Mouse (Mus musculus): Measurements from ENCODE around the gene Kcna7. TPM values are rescaled to one million over a fixed set of nuclear protein-coding genes. Genes with fewer than 3 reads are reported as not detected.

The Kcna7 gene
- total RNA-seq, 2 experiments from 2014 or later = not detected

GRCm38 (mm10) chr7:45457204-45458060 is 52.0 kb downstream of the Kcna7 start:
- peak; percentile 56 for ATAC-seq (replicated peaks; ENCODE audit: poor library complexity)

- ATAC-seq (replicated peaks; ENCODE audit: poor library complexity) = peak; percentile 28
These were observed 53.5 kb downstream of the Kcna7 start for GRCm38 (mm10) chr7:45458748-45459563.

Other genes starting within 250 kb of the Kcna7 start
Only the 30 nearest of the 33 such genes appear.
- not detected in 2 replicates for gene Pth2, start 224.7 kb upstream of the Kcna7 start, total RNA-seq (2015)
- gene Pth2, start 224.7 kb upstream of the Kcna7 start, total RNA-seq (2017) = not detected in 2 replicates
- 0.15 TPM in 1 of 2 replicates, not detected in the other for gene Ccdc155, start 200.8 kb upstream of the Kcna7 start, total RNA-seq (2015)
- gene Ccdc155, start 200.8 kb upstream of the Kcna7 start, total RNA-seq (2017) = 0.34 TPM in 1 of 2 replicates, not detected in the other
- gene Dkkl1, start 193.5 kb upstream of the Kcna7 start, total RNA-seq (2015) = 3.8 and 5.4 TPM in 2 replicates
- gene Dkkl1, start 193.5 kb upstream of the Kcna7 start, total RNA-seq (2017) = 4.2 and 5.6 TPM in 2 replicates
- 2.2 TPM in 1 of 2 replicates, not detected in the other for gene Tead2, start 189.9 kb upstream of the Kcna7 start, total RNA-seq (2015)
- gene Tead2, start 189.9 kb upstream of the Kcna7 start, total RNA-seq (2017) = 0.20 TPM in 1 of 2 replicates, not detected in the other
- gene Cd37, start 166.5 kb upstream of the Kcna7 start, total RNA-seq (2015) = 104 and 124 TPM in 2 replicates
- gene Cd37, start 166.5 kb upstream of the Kcna7 start, total RNA-seq (2017) = 76.6 and 81.9 TPM in 2 replicates
- gene Slc6a16, start 164.6 kb upstream of the Kcna7 start, total RNA-seq (2015) = not detected in 2 replicates
- gene Slc6a16, start 164.6 kb upstream of the Kcna7 start, total RNA-seq (2017) = not detected in 2 replicates
- gene Slc6a21, start 128.1 kb upstream of the Kcna7 start, total RNA-seq (2015) = 0.10 TPM in 1 of 2 replicates, not detected in the other
- gene Slc6a21, start 128.1 kb upstream of the Kcna7 start, total RNA-seq (2017) = not detected in 2 replicates
- 1.0 and 1.8 TPM in 2 replicates for gene Trpm4, start 71.9 kb upstream of the Kcna7 start, total RNA-seq (2015)
- gene Trpm4, start 71.9 kb upstream of the Kcna7 start, total RNA-seq (2017) = 1.2 and 1.4 TPM in 2 replicates
- gene Hrc, start 70.4 kb upstream of the Kcna7 start, total RNA-seq (2015) = not detected in 2 replicates
- not detected in 2 replicates for gene Hrc, start 70.4 kb upstream of the Kcna7 start, total RNA-seq (2017)
- gene Ppfia3, start 38.6 kb upstream of the Kcna7 start, total RNA-seq (2015) = not detected in 2 replicates
- not detected in 2 replicates for gene Ppfia3, start 38.6 kb upstream of the Kcna7 start, total RNA-seq (2017)
- not detected in 2 replicates for gene Lin7b, start 35.1 kb upstream of the Kcna7 start, total RNA-seq (2015)
- gene Lin7b, start 35.1 kb upstream of the Kcna7 start, total RNA-seq (2017) = not detected in 2 replicates
- 105 and 107 TPM in 2 replicates for gene Snrnp70, start 9.9 kb upstream of the Kcna7 start, total RNA-seq (2015)
- gene Snrnp70, start 9.9 kb upstream of the Kcna7 start, total RNA-seq (2017) = 387 and 490 TPM in 2 replicates
- gene Ntf5, start 8.0 kb downstream of the Kcna7 start, total RNA-seq (2015) = 0.10 TPM in 1 of 2 replicates, not detected in the other
- not detected in 2 replicates for gene Ntf5, start 8.0 kb downstream of the Kcna7 start, total RNA-seq (2017)
- gene Lhb, start 15.2 kb downstream of the Kcna7 start, total RNA-seq (2015) = not detected in 2 replicates
- not detected in 2 replicates for gene Lhb, start 15.2 kb downstream of the Kcna7 start, total RNA-seq (2017)
- gene Gys1, start 29.2 kb downstream of the Kcna7 start, total RNA-seq (2015) = 22.6 and 26.2 TPM in 2 replicates
- gene Gys1, start 29.2 kb downstream of the Kcna7 start, total RNA-seq (2017) = 22.3 and 24.4 TPM in 2 replicates
- gene Ruvbl2, start 32.4 kb downstream of the Kcna7 start, total RNA-seq (2015) = 180 and 205 TPM in 2 replicates
- 170 and 193 TPM in 2 replicates for gene Ruvbl2, start 32.4 kb downstream of the Kcna7 start, total RNA-seq (2017)
- 1,479 and 1,608 TPM in 2 replicates for gene Ftl1, start 54.2 kb downstream of the Kcna7 start, total RNA-seq (2015)
- gene Ftl1, start 54.2 kb downstream of the Kcna7 start, total RNA-seq (2017) = 770 and 961 TPM in 2 replicates
- 20.7 and 21.5 TPM in 2 replicates for gene Bax, start 61.2 kb downstream of the Kcna7 start, total RNA-seq (2015)
- 29.6 and 35.2 TPM in 2 replicates for gene Bax, start 61.2 kb downstream of the Kcna7 start, total RNA-seq (2017)
- gene Tulp2, start 76.2 kb downstream of the Kcna7 start, total RNA-seq (2015) = 0.07 TPM in 1 of 2 replicates, not detected in the other
- gene Tulp2, start 76.2 kb downstream of the Kcna7 start, total RNA-seq (2017) = not detected in 2 replicates
- not detected in 2 replicates for gene Gm45808, start 81.2 kb downstream of the Kcna7 start, total RNA-seq (2015)
- gene Gm45808, start 81.2 kb downstream of the Kcna7 start, total RNA-seq (2017) = not detected in 2 replicates
- gene Dhdh, start 83.2 kb downstream of the Kcna7 start, total RNA-seq (2015) = 18.6 and 22.4 TPM in 2 replicates
- gene Dhdh, start 83.2 kb downstream of the Kcna7 start, total RNA-seq (2017) = 18.1 and 20.7 TPM in 2 replicates
- gene Nucb1, start 104.8 kb downstream of the Kcna7 start, total RNA-seq (2015) = 112 and 114 TPM in 2 replicates
- gene Nucb1, start 104.8 kb downstream of the Kcna7 start, total RNA-seq (2017) = 387 and 408 TPM in 2 replicates
- gene Ppp1r15a, start 120.6 kb downstream of the Kcna7 start, total RNA-seq (2015) = 46.2 and 56.7 TPM in 2 replicates
- gene Ppp1r15a, start 120.6 kb downstream of the Kcna7 start, total RNA-seq (2017) = 70.0 and 90.7 TPM in 2 replicates
- gene Plekha4, start 120.7 kb downstream of the Kcna7 start, total RNA-seq (2015) = 0.67 TPM in 1 of 2 replicates, not detected in the other
- gene Plekha4, start 120.7 kb downstream of the Kcna7 start, total RNA-seq (2017) = 0.04 and 0.34 TPM in 2 replicates
- 0.22 and 5.5 TPM in 2 replicates for gene Hsd17b14, start 149.2 kb downstream of the Kcna7 start, total RNA-seq (2015)
- 1.2 and 8.2 TPM in 2 replicates for gene Hsd17b14, start 149.2 kb downstream of the Kcna7 start, total RNA-seq (2017)
- 43.5 and 55.9 TPM in 2 replicates for gene Bcat2, start 164.5 kb downstream of the Kcna7 start, total RNA-seq (2015)
- 37.0 and 44.0 TPM in 2 replicates for gene Bcat2, start 164.5 kb downstream of the Kcna7 start, total RNA-seq (2017)
- not detected in 2 replicates for gene Fgf21, start 209.8 kb downstream of the Kcna7 start, total RNA-seq (2015)
- gene Fgf21, start 209.8 kb downstream of the Kcna7 start, total RNA-seq (2017) = not detected in 2 replicates
- gene Fut1, start 211.6 kb downstream of the Kcna7 start, total RNA-seq (2015) = not detected in 2 replicates
- not detected in 2 replicates for gene Fut1, start 211.6 kb downstream of the Kcna7 start, total RNA-seq (2017)
- gene Izumo1, start 216.2 kb downstream of the Kcna7 start, total RNA-seq (2015) = 0.32 TPM in 1 of 2 replicates, not detected in the other
- gene Izumo1, start 216.2 kb downstream of the Kcna7 start, total RNA-seq (2017) = 0.24 TPM in 1 of 2 replicates, not detected in the other
- 0.10 TPM in 1 of 2 replicates, not detected in the other for gene Rasip1, start 221.8 kb downstream of the Kcna7 start, total RNA-seq (2015)
- 0.08 TPM in 1 of 2 replicates, not detected in the other for gene Rasip1, start 221.8 kb downstream of the Kcna7 start, total RNA-seq (2017)

Data from megakaryocyte progenitor cell, adult 5-6 weeks (primary cell).